Mouse (Mus musculus) myocyte (in vitro differentiated cells): ENCODE results near the gene Snrk.

Experiments
- CEBPB ChIP-seq: IDR thresholded peaks from 2 replicates; pipeline ENCODE4 v1.6.1; 2011; ENCODE audit warnings: mild to moderate bottlenecking, moderate library complexity; ENCODE audit not compliant: poor library complexity, insufficient read depth, severe bottlenecking
- E2F4 ChIP-seq: IDR thresholded peaks from one replicate; pipeline ENCODE4 v1.6.1; 2011; ENCODE audit warnings: mild to moderate bottlenecking, control low read depth, moderate library complexity; ENCODE audit not compliant: insufficient read depth
- MAX ChIP-seq: IDR thresholded peaks from one replicate; pipeline ENCODE4 v1.6.1; 2011; ENCODE audit warnings: low read depth, mild to moderate bottlenecking, control low read depth
- MYOD1 ChIP-seq, 3 experiments: IDR thresholded peaks; one replicate each; pipeline ENCODE4 v1.6.1; 2011; ENCODE audit warnings: control low read depth in 2 of 3, low read depth in 2 of 3, mild to moderate bottlenecking in 2 of 3, moderate library complexity in 1 of 3; ENCODE audit not compliant: insufficient read length in 2 of 3, control insufficient read depth in 1 of 3
- MYOG ChIP-seq, 3 experiments: IDR thresholded peaks; one replicate each; pipeline ENCODE4 v1.6.1; 2011; ENCODE audit warnings: control low read depth in 2 of 3, low read depth in 2 of 3, mild to moderate bottlenecking in 2 of 3; ENCODE audit not compliant: insufficient read length in 2 of 3, control insufficient read depth in 1 of 3, insufficient read depth in 1 of 3
- POLR2A ChIP-seq: IDR thresholded peaks from one replicate; pipeline ENCODE4 v1.6.1; 2011; ENCODE audit warnings: low read depth, mild to moderate bottlenecking, control low read depth, moderate library complexity; ENCODE audit not compliant: insufficient read length
- POLR2AphosphoS2 ChIP-seq: IDR thresholded peaks from one replicate; pipeline ENCODE4 v1.6.1; 2011; ENCODE audit warnings: low read depth, control low read depth; ENCODE audit not compliant: insufficient read length
- REST ChIP-seq: IDR thresholded peaks from one replicate; pipeline ENCODE4 v1.6.1; 2011; ENCODE audit warnings: mild to moderate bottlenecking, control low read depth, moderate library complexity; ENCODE audit not compliant: insufficient read depth, insufficient read length
- TCF12 ChIP-seq: IDR thresholded peaks from one replicate; pipeline ENCODE4 v1.6.1; 2011; ENCODE audit warnings: mild to moderate bottlenecking, control low read depth; ENCODE audit not compliant: poor library complexity, insufficient read depth, severe bottlenecking
- USF1 ChIP-seq: IDR thresholded peaks from one replicate; pipeline ENCODE4 v1.6.1; 2011; ENCODE audit warnings: low read depth, mild to moderate bottlenecking, control low read depth, moderate library complexity

DNA sequence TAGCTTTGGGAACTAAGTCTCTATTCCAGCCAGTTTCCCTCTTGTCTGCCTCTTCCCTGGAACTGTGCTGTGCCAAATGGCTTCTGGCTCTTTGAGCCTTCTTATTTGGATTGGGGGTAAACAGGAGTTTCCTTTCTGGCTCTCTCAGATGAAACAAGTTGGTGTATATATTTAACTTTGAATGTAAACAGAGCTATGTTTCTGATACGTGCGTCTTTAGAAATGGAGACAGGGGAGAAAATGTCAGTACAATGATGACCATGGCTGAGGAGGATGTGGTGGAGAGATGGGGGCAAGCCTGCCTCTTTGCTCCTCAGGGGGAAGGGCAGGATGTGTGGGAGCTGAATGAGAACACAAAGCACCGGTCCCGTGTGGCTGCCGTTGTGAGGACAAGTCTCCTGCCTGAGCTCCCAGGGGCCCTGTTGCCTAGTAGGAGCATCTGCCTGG is 25.3 kb upstream of the Snrk start:
- no peak for TF ChIP-seq CEBPB
- TF ChIP-seq MAX = no peak
- TF ChIP-seq MYOD1 (IDR thresholded peaks at IDR 0.05; ENCODE audit: control insufficient read depth in 1 of 3, insufficient read length in 2 of 3, low read depth in 2 of 3) = no peak
- TF ChIP-seq TCF12 = no peak
- TF ChIP-seq POLR2A = no peak
- TF ChIP-seq E2F4 = no peak
- no peak for TF ChIP-seq REST
- no peak for TF ChIP-seq USF1
- no peak for TF ChIP-seq POLR2AphosphoS2
- no peak for TF ChIP-seq MYOG (IDR thresholded peaks at IDR 0.05; ENCODE audit: control insufficient read depth in 1 of 3, insufficient read depth in 1 of 3, insufficient read length in 2 of 3, low read depth in 2 of 3)
